Mouse (Mus musculus) G1E (cell line): ENCODE results near the gene Plxnc1.

Experiments
- CTCF ChIP-seq: IDR thresholded peaks from 2 replicates; pipeline ENCODE4 v1.5.1; 2012; ENCODE audit warnings: low read depth, low read length, inconsistent platforms, mixed read lengths
- GATA1 ChIP-seq: IDR thresholded peaks from 2 replicates; pipeline ENCODE4 v1.6.1; 2012; ENCODE audit warnings: borderline replicate concordance, low read length, inconsistent platforms, mixed read lengths
- TAL1 ChIP-seq: conservative IDR thresholded peaks from 2 replicates; pipeline ENCODE4 v1.6.1; 2012; ENCODE audit warnings: low read depth, low read length, inconsistent platforms, mixed read lengths

- TF ChIP-seq GATA1 (no peak), CTCF (no peak), TAL1 (no peak)
These were observed 203.2 kb downstream of the Plxnc1 start for GRCm38 (mm10) chr10:94741459-94741858.
